8 mouse cellular contexts compared by ENCODE assay signal in genomic region chr13:55487578-55488498, GRCm38 (mm10). TPM values are rescaled to one million over a fixed set of nuclear protein-coding genes. Genes with fewer than 3 reads are reported as not detected.
DNase-seq lines count a peak whose midpoint lies in the region; ATAC-seq lines count a peak whose summit lies in the region.

Dbn1 (minus strand) TSS chr13:55488111.

- peak within 1 kb of the TSS; percentile 96 for H3K4me2 ChIP-seq in forebrain, embryonic 15.5 days (replicated peaks)
- H3K4me2 ChIP-seq in intestine, embryonic 15.5 days (replicated peaks), result peak within 1 kb of the TSS; percentile 82
- peak within 1 kb of the TSS; percentile 77 for H3K4me2 ChIP-seq in liver, embryonic 11.5 days
- peak within 1 kb of the TSS; percentile 91 for H3K4me2 ChIP-seq in neural tube, embryonic 12.5 days (replicated peaks)

- under 1% methylated on average over 62 of the region's 83 CpGs for WGBS in forebrain, embryonic 15.5 days
- 1% methylated on average over 75 of the region's 83 CpGs for WGBS in intestine, embryonic 15.5 days
- 1% methylated on average over 57 of the region's 83 CpGs for WGBS in liver, embryonic 11.5 days
- WGBS in neural tube, embryonic 12.5 days, result under 1% methylated on average over 59 of the region's 83 CpGs

- H3K27ac ChIP-seq in forebrain, embryonic 15.5 days (replicated peaks), result peak within 1 kb of the TSS; percentile 98
- peak within 1 kb of the TSS; percentile 83 for H3K27ac ChIP-seq in intestine, embryonic 15.5 days
- peak within 1 kb of the TSS; percentile 72 for H3K27ac ChIP-seq in liver, embryonic 11.5 days (ENCODE audit: low read depth, low read length)
- peak within 1 kb of the TSS; percentile 96 for H3K27ac ChIP-seq in neural tube, embryonic 12.5 days

- no peaks in the 10 kb centered on the region for H3K9me3 ChIP-seq in forebrain, embryonic 15.5 days
- no peaks in the 10 kb centered on the region for H3K9me3 ChIP-seq in intestine, embryonic 15.5 days
- H3K9me3 ChIP-seq in liver, embryonic 11.5 days (ENCODE audit: control insufficient read depth, low read length), result no peaks in the 10 kb centered on the region
- no peaks in the 10 kb centered on the region for H3K9me3 ChIP-seq in neural tube, embryonic 12.5 days

- peaks cover 42% of the 10 kb centered on the region for H3K4me1 ChIP-seq in forebrain, embryonic 15.5 days
- peaks cover 51% of the 10 kb centered on the region for H3K4me1 ChIP-seq in intestine, embryonic 15.5 days (replicated peaks)
- H3K4me1 ChIP-seq in liver, embryonic 11.5 days (replicated peaks; ENCODE audit: control insufficient read depth, insufficient read depth, low read length), result peaks cover 32% of the 10 kb centered on the region
- H3K4me1 ChIP-seq in neural tube, embryonic 12.5 days, result peaks cover 49% of the 10 kb centered on the region

- no peaks in the 10 kb centered on the region for H3K27me3 ChIP-seq in forebrain, embryonic 15.5 days
- no peaks in the 10 kb centered on the region for H3K27me3 ChIP-seq in intestine, embryonic 15.5 days (replicated peaks)
- H3K27me3 ChIP-seq in liver, embryonic 11.5 days (replicated peaks; ENCODE audit: control insufficient read depth, insufficient read depth, low read length), result peaks cover 71% of the 10 kb centered on the region
- no peaks in the 10 kb centered on the region for H3K27me3 ChIP-seq in neural tube, embryonic 12.5 days (replicated peaks)

- peak within 1 kb of the TSS; percentile 99 for H3K9ac ChIP-seq in forebrain, embryonic 15.5 days (replicated peaks)
- H3K9ac ChIP-seq in intestine, embryonic 15.5 days, result peak within 1 kb of the TSS; percentile 96
- H3K9ac ChIP-seq in liver, embryonic 11.5 days (ENCODE audit: low read depth, low read length), result peak within 1 kb of the TSS; percentile 82
- peak within 1 kb of the TSS; percentile 100 for H3K9ac ChIP-seq in neural tube, embryonic 12.5 days

- peaks cover 3% of the 10 kb centered on the region; the same call in 1 of the 2 replicates for H3K36me3 ChIP-seq in forebrain, embryonic 15.5 days
- H3K36me3 ChIP-seq in intestine, embryonic 15.5 days, result no peaks in the 10 kb centered on the region
- no peaks in the 10 kb centered on the region for H3K36me3 ChIP-seq in liver, embryonic 11.5 days (ENCODE audit: control insufficient read depth, insufficient read depth, low read length)
- H3K36me3 ChIP-seq in neural tube, embryonic 12.5 days, result peaks cover 9% of the 10 kb centered on the region; the same call in 1 of the 2 replicates

- DNase-seq in left cerebral cortex, adult 18-20 months (ENCODE audit: low spot score in 2 of 2), result peak in 1 of 2 experiments; percentile 60
- no peak for DNase-seq in left cerebral cortex, adult 11 months (ENCODE audit: low spot score)
- peak; percentile 75 for DNase-seq in adrenal gland, postnatal 10 days
- peak; percentile 72 for DNase-seq in liver, embryonic 11.5 days (ENCODE audit: low spot score)
- no peak for DNase-seq in thymus, postnatal 4 days

- peak within 1 kb of the TSS; percentile 73 for H3K4me3 ChIP-seq in forebrain, embryonic 15.5 days
- H3K4me3 ChIP-seq in intestine, embryonic 15.5 days (replicated peaks), result peak within 1 kb of the TSS; percentile 73
- H3K4me3 ChIP-seq in liver, embryonic 11.5 days (ENCODE audit: low read depth, low read length), result peak within 1 kb of the TSS; percentile 76
- H3K4me3 ChIP-seq in neural tube, embryonic 12.5 days, result peak within 1 kb of the TSS; percentile 96

- ATAC-seq in forebrain, embryonic 15.5 days (replicated peaks), result peak; percentile 84
- ATAC-seq in intestine, embryonic 15.5 days, result peak; percentile 86
- ATAC-seq in liver, embryonic 11.5 days (replicated peaks; ENCODE audit: low FRiP score), result peak; percentile 66
- ATAC-seq in neural tube, embryonic 12.5 days (ENCODE audit: low FRiP score, low read depth), result peak; percentile 66

RNA-seq across cellular contexts. Expression of gene Dbn1, which starts in this region (rescaled TPM):
- total RNA-seq in left cerebral cortex, adult 18-20 months (2021), result 100 to 1,000 TPM; 263 to 271 TPM
- total RNA-seq in adrenal gland, postnatal 10 days (2021), result 10 to 100 TPM; 32.1 to 41.6 TPM
- 732 and 750 TPM in 2 replicates for polyA plus RNA-seq in forebrain, embryonic 15.5 days (2015; fragmentation: Nextera tagmentation; extraction: Ambion mirVana)
- polyA plus RNA-seq in intestine, embryonic 15.5 days (2015; fragmentation: Nextera tagmentation; extraction: Ambion mirVana), result 103 and 109 TPM in 2 replicates
- polyA plus RNA-seq in liver, embryonic 11.5 days (2014; fragmentation: Nextera tagmentation; extraction: Ambion mirVana), result 64.9 and 69.0 TPM in 2 replicates
- 575 and 596 TPM in 2 replicates for polyA plus RNA-seq in neural tube, embryonic 12.5 days (2016; fragmentation: Nextera tagmentation; extraction: Ambion mirVana)

Comparison
In these comparisons a context has a peak if more than half of its experiments do, and no peak if none do; other contexts are left out.
1. RNA of gene Dbn1 (total RNA-seq): 263 to 271 TPM in left cerebral cortex, adult 18-20 months; 32.1 to 41.6 TPM in adrenal gland, postnatal 10 days; every median in the first group is over 4 times any median in the second.
2. DNase-seq: peak in adrenal gland, postnatal 10 days (single experiment) and liver, embryonic 11.5 days (single experiment); none in left cerebral cortex, adult 11 months (single experiment) and thymus, postnatal 4 days (single experiment).
3. Peak in every context shown above with its lines, with median percentiles within 50 percentile points of each other: ATAC-seq, H3K27ac ChIP-seq, H3K4me2 ChIP-seq, H3K4me3 ChIP-seq and H3K9ac ChIP-seq.